Mouse (Mus musculus) left cerebral cortex, adult 11 months (tissue): ENCODE measurements at regions not wholly inside any gene's neighbourhood (a gene's known extent, or its start where the extent isn't known, plus 50 kb on each side); places are given as distances from the start of the nearest gene placed in this dataset.

Experiments used
- DNase-seq: peaks from one replicate; pipeline ENCODE4 v3.0.0; 2022; ENCODE audit warnings: low spot score

DNA sequence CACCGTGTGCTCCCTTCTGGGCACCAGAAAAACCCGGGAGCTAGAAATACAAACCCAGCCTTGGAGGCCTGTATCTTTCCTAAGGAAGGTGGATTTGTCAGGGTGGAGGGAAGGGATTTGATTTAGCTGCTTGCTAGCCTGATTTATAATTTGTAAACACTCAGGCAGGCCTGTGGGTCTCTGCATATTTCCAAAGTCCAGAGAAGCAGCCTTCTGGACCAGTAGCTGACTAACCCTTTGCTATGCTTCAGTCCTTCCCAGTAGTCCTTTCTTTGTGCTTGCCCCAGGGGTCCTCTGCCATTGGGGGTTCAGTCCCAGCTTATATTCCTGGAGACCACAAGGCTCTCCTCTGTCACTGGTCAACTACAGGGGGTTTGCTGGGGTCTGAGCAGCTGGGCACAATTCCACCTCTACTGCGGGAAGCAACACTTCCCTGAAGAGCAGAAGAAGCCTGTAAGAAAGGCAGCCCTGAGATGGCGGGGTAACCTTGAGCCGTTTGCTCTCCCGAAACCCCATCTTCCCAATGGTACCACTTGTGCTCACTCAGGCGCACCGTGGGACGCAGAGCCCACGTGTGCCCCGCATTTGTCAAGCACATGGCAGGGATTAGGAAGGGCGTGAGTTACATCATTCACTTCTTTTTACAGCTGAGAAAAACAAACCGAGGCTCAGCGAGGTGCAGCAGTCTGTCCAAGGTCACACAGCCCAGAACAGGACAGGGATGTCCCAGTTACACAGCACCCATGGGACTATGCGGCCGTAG, 85.7 kb downstream of the 1700001O22Rik start:
- no peak for DNase-seq

DNA sequence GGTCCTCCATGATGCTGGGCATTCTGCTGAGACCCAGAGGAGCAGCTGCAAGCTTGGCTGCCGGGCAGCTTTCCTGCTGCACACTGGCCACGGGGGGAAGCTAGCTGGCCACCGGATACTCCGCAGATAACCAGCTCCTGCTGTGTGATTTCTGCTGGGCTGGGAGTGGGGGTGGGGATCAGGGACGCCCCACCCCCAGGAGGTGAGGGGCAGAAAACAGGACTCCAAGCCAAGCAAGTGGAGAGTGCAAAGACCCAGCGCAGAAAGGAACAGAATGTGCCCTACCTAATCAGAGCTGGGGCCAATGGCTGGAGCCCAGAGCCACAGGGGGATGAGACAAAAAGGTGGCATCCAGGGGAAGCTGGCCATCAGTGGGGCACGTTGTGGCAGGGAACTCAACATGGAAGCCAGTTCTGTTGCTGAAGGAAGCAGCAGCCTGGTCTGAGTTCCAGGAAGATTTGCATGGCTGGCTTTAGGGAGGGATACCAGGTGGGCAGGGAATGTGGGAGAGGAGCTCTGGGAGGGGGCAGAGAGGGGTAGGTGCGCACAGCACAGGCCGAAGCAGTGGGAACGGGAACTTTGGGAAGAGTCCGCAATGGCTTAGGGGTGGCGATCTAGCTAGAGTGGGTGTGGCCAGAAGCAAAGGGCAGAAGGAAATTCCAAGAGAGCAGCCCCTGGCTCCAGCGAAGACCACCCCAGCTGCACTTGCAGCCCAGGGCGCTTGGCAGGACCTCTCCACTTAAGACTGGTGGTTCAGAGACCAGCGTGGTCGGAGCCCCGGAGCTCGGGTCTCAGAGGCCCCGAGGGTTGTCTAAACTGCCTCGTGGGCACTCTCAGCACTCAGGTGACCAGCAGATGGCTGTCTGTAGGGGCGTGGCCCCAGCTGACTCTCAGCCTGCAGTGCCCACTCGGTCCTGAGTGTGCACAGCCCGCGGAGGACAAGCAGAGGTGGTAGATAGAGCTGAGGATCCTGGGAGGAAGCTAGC, 86.6 kb downstream of the 1700001O22Rik start:
- DNase-seq: no peak

DNA sequence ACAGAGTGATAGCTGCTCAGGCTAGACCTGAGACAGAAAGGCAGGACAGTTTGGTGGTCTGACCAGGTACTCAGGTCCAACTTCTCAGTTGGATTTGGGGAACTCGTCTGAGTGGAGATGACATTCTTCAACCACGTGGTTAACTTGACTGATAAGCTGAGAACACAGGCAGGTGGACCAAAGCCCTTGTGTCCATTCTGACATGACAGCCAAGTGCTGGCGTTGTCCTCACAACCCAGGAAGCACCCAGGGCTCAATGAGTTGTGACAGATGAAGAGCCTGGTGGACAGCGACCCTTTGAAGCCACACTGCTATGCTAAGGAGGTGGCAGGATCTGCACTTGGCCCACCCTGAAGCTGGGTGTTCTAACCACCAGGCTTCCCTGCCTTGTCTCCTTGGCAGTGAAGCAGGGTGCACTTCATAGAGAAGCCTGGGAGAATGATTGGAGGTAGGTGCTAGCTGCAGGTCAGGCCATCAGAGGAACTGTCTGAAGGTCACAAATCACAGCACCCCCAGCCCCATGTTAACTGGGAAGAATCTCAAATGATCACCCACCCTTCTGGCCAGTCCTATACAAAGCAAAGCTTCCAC, 87.6 kb downstream of the 1700001O22Rik start:
- no peak for DNase-seq

GRCm38 (mm10) chr2:30713535-30713934, 89.9 kb downstream of the 1700001O22Rik start:
- DNase-seq: no peak

DNA sequence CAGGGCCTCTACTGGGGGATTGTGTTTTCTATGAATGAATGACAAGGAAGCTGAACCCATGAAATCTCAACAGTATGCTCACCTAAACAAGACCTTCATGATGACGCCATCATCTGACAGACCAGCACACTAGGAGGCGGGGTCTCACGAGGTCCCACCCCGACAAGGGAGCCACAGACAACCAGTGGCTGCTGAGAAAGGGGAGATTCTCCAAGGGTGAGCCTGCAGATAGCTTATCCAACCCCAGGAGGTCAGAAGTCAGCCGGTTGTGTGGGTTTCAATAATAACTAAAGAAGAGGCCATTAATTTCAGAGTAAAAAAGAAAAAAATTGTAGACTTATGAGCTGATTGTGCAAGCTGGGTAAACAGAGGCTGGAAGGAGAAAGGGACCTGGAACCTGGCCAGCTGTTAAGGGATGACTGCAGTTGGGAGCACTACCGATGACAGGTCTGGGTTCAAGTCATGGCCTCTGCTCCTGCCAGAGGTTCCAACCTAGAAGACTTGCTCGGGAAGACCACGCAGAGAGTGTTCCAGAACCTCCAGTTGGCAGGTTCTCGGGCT, 90.5 kb downstream of the 1700001O22Rik start:
- DNase-seq: no peak

GRCm38 (mm10) chr2:30711853-30712498, 91.5 kb downstream of the 1700001O22Rik start:
- no peak for DNase-seq

DNA sequence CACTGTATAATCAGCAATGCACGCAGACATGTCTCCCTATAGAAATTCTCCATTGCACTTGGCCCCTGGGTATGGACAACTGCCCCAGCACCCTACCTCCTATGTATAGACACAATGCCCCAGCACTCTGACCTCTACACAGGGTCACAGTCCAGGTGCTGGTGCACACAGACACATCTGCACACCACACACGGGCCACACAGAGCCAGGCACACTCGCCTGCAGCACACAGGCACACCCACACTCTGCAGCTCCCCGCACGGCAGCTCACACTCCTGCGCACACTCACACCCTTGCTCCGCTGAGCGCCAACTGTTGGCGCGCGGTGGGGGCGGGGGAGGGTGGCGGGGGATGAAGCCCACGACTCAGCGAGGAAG, 92.0 kb downstream of the 1700001O22Rik start:
- no peak for DNase-seq

DNA sequence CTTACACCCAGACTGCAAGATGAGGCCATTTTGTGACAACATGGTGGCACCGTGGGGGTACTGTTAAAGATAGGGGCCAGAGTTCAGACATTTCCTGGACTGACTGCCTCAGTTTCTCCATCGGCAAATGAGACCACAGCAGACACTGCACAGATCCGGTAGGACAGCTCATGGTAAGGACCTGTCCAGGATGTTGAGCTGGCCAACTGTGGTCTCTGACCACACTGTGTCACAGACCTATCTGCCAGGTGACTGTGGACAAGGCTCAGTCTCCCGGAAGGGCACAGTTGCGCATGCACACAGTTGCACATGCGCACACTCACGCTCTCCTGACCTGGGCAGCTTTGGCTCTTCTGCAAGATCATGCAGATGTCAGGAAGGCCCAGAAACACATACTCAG, 92.6 kb downstream of the 1700001O22Rik start:
- DNase-seq: no peak

DNA sequence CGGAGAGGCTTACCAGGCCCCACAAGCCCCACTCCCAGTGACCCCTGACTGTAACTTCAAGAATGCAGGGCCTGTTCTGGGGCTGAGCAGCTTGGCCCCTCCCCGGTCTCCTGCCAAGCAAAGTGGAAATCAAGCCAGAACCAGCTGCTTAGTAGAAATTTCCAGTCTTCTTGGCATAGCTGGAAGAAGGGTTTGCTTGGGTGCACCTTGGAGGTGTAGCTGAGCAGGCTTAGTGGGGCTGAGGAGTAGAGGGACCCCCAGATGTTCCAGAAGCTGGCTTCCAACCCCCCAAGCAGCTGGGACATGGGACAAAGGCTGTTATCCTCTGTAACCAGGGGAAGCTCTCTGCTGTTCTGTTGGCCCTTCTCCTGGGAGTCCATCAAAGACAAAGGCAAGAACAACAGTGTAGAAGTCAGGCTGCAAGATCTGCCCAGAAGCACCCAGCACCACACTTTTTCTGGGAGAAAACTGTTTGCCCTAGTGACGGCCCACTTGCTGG, 94.0 kb downstream of the 1700001O22Rik start:
- DNase-seq: no peak

DNA sequence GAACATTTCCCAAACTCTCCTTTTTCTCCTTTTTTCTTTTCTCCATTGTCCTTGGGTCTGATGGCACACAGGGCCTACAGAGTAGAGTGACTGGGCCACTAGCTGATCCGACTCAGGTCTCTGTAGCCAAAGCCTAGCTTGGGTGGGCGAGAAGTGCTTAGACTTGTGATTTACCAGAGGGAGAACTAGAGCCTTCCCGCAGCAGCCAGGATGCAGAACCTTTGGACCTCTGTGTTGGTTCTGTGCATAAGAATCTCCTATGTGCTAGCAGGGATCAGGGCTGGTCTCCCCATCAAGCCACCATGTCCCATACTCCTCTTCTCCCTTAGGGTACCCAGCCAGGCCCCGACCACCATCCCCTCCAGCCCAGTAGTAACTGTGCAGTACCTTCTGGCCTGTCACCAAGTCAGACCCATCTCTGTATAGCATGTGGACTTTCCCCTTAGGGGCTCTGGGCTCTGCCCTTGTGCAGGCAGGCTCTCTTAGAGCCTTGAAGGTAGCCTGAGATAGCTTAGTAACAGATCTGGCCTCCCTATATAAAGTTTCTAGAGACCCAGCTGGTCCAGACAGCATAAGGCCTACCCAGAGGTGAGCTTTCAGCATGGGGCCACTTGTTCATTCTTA, 94.6 kb downstream of the 1700001O22Rik start:
- DNase-seq: no peak

GRCm38 (mm10) chr2:30708001-30708683, 95.3 kb downstream of the 1700001O22Rik start:
- DNase-seq: no peak

DNA sequence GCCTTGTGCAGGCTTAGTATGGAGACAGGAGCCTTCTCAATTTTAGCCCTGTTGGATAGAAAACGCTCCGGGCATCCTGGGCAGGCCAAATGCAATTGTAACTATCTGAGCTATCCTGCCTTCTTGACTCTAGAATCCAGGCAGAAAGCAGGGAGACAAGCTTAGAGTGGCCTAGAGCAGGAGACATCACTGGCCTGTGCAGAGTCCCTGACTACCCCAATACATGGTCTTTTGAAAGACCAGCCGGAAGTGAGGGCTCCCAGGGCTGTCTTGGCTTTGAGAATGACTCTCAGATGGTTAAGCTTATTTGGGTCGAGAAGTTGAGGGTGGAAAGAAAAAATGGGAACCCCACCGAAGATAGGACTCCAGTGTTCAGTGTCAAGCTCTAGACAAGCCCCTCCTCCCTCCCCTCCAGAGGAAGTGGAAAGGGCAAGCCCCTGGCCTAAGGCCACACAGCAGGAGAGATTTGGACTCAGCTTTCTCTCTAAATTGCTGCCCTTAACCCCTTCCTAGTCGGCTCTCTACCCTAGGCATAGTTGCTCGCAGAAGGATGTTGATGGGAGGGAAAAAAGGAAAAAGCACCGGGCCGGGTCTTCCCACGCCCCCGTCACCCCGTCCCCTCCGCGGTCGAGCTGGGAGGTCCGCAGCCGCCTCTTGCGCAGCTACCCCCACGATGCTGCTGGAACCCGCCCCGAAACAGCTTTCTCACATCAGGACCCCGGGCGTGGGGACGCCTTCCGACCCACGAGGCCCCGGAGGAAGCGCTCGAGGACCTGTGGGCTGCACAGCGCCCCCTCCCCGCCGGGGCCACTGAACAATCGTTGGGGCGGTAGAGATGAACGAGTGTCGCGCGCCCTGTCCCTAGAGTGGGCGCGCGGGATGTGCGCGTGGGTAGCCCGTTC, 96.1 kb downstream of the 1700001O22Rik start:
- no peak for DNase-seq

GRCm38 (mm10) chr2:30706036-30706435, 97.4 kb downstream of the 1700001O22Rik start:
- DNase-seq: no peak

- no peak for DNase-seq
Observed at GRCm38 (mm10) chr2:30703308-30703707, 100.2 kb downstream of the 1700001O22Rik start.

- DNase-seq: no peak
Observed at GRCm38 (mm10) chr2:30702711-30703110, 100.8 kb downstream of the 1700001O22Rik start.

DNA sequence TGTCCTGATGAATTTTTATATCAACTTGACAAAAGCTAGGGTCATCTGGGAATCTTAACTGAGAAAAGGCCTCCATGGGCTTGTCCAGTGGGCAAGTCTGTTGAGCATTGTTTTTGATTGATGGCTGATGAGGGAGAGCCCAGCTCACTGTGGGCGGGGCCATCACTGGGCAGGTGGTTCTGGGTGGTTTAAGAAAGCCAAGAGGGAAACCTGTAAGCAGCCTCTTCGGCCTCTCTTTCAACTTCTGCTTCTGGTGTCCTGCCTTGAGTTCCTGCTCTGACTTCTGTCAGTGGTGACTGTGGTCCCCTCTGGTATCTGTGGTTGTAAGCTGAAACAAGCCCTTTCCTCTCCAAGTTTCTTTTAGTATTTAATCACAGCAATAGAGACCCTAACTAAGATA, 102.6 kb downstream of the 1700001O22Rik start:
- DNase-seq: no peak

DNA sequence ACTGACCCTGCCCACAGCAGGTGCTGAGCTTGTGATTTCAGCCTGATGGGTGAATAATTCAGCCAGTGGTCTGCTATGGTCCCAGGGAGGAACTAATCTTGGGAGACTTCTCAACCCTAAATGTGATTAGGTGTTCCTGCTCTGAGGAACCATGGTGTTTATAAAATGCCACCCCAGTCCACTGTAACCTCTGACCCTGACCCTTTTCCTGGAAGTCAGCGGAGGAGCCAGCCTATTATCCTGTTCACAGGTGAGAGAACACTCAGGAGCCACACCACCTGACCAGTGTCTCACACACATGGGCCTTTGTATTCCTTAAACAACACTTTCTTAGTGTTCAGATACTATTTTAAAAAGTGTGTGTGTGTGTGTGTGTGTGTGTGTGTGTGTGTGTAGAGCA, 103.0 kb downstream of the 1700001O22Rik start:
- DNase-seq: no peak

DNA sequence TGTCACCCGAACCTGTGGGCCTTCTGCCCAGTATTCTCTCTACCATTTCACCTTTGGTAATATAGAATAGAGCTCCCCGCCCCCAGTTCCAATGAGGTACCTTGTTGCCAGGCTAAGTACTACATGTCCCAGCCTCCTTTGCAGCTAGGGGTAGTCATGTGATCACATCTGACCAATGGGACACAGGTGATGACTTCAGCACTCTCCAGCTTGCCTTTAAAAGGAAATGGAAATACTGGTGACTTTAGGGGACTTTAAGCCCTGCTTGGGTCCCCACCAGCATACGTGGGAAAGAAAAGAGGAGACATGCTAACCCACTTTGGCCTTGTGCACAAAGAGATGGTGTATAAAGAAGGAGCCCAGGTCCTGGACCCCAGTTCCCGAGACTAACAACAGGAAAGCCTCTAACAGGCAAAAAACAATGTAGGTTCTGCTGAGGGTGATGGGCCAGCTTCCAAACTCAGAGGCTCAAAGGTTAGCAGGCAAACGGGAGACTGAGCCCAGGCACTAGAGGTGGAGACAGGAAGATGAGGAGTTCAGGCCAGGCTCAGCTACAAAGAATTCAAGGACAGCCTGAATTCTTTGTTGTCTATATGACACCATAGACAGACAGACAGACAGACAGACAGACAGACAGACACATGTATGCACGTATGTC, 103.5 kb downstream of the 1700001O22Rik start:
- DNase-seq: no peak
